Mouse (Mus musculus) midbrain, embryonic 14.5 days (tissue): ENCODE measurements at regions not wholly inside any gene's neighbourhood (a gene's known extent, or its start where the extent isn't known, plus 50 kb on each side); places are given as distances from the start of the nearest gene placed in this dataset.
A peak's percentile ranks its signal among the peaks of the same experiment; 100 is the strongest.

Source experiments
- ATAC-seq: fragments of 200-750 bp; cut with Nextera tagmentation; 2 replicates; pipeline ENCODE4 v1.8.0; 2017; ENCODE audit warnings: moderate number of reproducible peaks, moderate library complexity; ENCODE audit not compliant: low FRiP score, low TSS enrichment
- DNase-seq: peaks from one replicate; pipeline ENCODE4 v3.0.0-alpha.2; 2015
- H3K27ac ChIP-seq: fragments of 300-500 bp; sonication (generic); replicated peaks from 2 replicates; pipeline ENCODE4 v1.5.1; 2014; ENCODE audit warnings: mild to moderate bottlenecking, low read depth, low read length, moderate library complexity
- H3K27me3 ChIP-seq: fragments of 300-500 bp; sonication (generic); 2 replicates; pipeline ENCODE4 v1.6.1; 2014; ENCODE audit warnings: low read length, control low read depth, mixed read lengths; ENCODE audit not compliant: control insufficient read depth, insufficient read depth
- H3K36me3 ChIP-seq: fragments of 300-500 bp; sonication (generic); 2 replicates; pipeline ENCODE4 v1.6.1; 2014; ENCODE audit warnings: low read length, control low read depth; ENCODE audit not compliant: control insufficient read depth, insufficient read depth
- H3K4me1 ChIP-seq: fragments of 300-500 bp; sonication (generic); 2 replicates; pipeline ENCODE4 v1.6.1; 2014; ENCODE audit warnings: mild to moderate bottlenecking, antibody characterized with exemption, low read length, control low read depth; ENCODE audit not compliant: control insufficient read depth, insufficient read depth
- H3K4me2 ChIP-seq: fragments of 300-500 bp; sonication (generic); 2 replicates; pipeline ENCODE4 v1.6.1; 2014; ENCODE audit warnings: mild to moderate bottlenecking, low read length, moderate library complexity
- H3K4me3 ChIP-seq: fragments of 300-500 bp; sonication (generic); replicated peaks from 2 replicates; pipeline ENCODE4 v1.5.1; 2014; ENCODE audit warnings: low read depth, low read length
- H3K9ac ChIP-seq: fragments of 300-500 bp; sonication (generic); replicated peaks from 2 replicates; pipeline ENCODE4 v1.6.1; 2014; ENCODE audit warnings: mild to moderate bottlenecking, low read length, moderate library complexity
- H3K9me3 ChIP-seq: fragments of 300-500 bp; sonication (generic); 2 replicates; pipeline ENCODE4 v1.6.1; 2016; ENCODE audit warnings: low read length, control low read depth, mixed read lengths; ENCODE audit not compliant: control insufficient read depth
- WGBS: fragments of 180-500 bp; shearing (Covaris S2); extraction: QIAGEN DNeasy Blood & Tissue Kit; methylation state at CpG from one replicate; pipeline ENCODE4 v1.1.7; 2014; 5-methylcytosine and 5-hydroxymethylcytosine counted together

DNA sequence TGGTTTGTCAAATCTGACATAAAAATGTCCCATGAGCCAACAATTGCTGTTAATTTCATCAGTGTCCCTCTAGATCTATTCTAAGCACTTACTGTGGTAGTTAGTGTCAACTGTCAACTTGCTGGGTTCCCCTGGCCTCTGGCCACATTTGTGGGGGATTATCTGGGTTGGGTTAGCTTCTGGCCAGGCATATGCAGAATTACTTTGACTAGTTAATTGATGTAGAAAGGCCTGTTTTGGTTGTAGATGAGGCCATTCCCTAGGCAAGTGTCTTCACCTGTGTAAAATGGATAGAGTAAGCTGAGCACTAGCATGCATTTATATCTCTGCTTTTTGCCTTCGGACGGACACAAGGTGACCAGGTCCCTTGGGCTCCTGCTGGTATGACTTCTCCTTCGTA is 283.9 kb downstream of the 1810013L24Rik start:
- H3K9ac ChIP-seq, result no peak overlapping the region
- DNase-seq (no peak), ATAC-seq (no peak)
- H3K36me3 ChIP-seq, result no peaks in the 10 kb centered on the region
- H3K4me2 ChIP-seq, result no peak overlapping the region
- H3K27ac ChIP-seq, result no peak overlapping the region
- H3K4me1 ChIP-seq, result no peaks in the 10 kb centered on the region
- H3K9me3 ChIP-seq, result no peaks in the 10 kb centered on the region
- 95% methylated on average over 3 of the region's 3 CpGs for WGBS
- no peak overlapping the region for H3K4me3 ChIP-seq
- H3K27me3 ChIP-seq, result no peaks in the 10 kb centered on the region

DNA sequence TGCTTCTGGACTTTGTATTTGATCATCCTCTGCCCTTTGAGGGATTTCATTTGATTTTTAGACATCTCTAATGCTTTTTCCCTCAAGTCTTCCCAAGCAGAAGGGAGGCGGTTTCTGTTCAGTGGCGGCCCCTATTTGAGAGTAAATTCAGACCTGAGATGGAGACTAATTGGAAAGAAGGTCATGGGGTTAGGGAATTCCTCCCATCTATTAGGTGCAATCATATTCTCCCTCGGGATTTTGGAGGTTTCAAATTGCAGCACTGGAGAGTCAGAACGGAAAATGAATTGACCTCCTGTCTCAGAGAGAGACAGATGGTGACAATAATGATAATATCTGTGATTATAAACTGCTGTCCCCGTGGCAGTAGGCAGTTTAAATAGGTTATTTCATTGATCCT is 285.6 kb downstream of the 1810013L24Rik start:
- Histone ChIP-seq H3K27me3 (no peaks in the 10 kb centered on the region), H3K9me3 (no peaks in the 10 kb centered on the region), H3K9ac (no peak overlapping the region), H3K4me3 (no peak overlapping the region), H3K27ac (no peak overlapping the region), H3K4me1 (no peaks in the 10 kb centered on the region), H3K36me3 (no peaks in the 10 kb centered on the region), H3K4me2 (no peak overlapping the region)
- ATAC-seq, result no peak
- 50% methylated on average over 5 of the region's 5 CpGs for WGBS
- peak; percentile 41 for DNase-seq

DNA sequence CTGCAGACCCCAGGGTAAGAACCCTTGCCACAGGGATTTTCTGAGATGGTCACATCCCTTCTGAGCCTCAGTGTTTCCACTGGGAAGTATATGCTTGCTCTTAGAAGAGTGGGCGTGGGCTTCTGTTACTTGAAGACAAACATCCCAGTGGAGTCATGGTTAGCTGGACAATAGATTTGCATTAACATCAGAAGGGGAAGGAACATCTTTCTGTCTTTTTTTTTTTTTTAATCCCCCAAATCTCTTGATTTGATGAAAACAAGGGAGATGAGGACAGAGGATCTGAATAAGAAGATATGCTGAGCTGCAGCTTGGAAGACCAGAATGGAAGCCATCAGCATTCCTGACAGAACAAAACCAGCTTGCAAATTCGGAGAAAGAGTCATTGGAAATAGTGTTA is 291.7 kb downstream of the 1810013L24Rik start:
- 86% methylated on average over 2 of the region's 2 CpGs for WGBS
- DNase-seq, result no peak
- ATAC-seq, result no peak
- Histone ChIP-seq H3K4me2 (no peak overlapping the region), H3K27me3 (no peaks in the 10 kb centered on the region), H3K27ac (no peak overlapping the region), H3K9ac (no peak overlapping the region), H3K9me3 (no peaks in the 10 kb centered on the region), H3K4me3 (no peak overlapping the region), H3K36me3 (no peaks in the 10 kb centered on the region), H3K4me1 (no peaks in the 10 kb centered on the region)

DNA sequence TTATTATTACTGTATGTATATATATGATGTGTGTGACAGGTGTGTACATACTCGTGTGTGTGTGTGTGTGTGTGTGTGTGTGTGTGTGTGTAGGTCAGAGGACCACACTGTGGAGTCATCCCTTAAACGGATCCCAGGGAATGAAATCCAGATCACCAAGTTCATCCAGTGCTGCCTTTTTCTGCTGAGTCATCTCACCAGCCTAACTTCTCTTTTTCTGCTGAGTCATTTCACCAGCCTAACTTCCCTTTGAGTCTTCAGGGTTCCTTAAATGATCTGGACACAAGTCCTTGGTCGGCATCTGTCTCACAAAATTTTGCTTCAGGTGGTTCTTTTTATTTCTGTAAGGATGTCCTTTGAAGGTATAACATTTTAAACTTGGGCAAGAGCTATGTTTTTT is 302.2 kb downstream of the 1810013L24Rik start:
- H3K36me3 ChIP-seq, result no peaks in the 10 kb centered on the region
- no peaks in the 10 kb centered on the region for H3K27me3 ChIP-seq
- no peak overlapping the region for H3K9ac ChIP-seq
- WGBS, result 87% methylated on average over 3 of the region's 3 CpGs
- no peak for DNase-seq
- H3K4me3 ChIP-seq, result no peak overlapping the region
- H3K4me1 ChIP-seq, result no peaks in the 10 kb centered on the region
- no peaks in the 10 kb centered on the region for H3K9me3 ChIP-seq
- no peak overlapping the region for H3K27ac ChIP-seq
- no peak overlapping the region for H3K4me2 ChIP-seq
- no peak for ATAC-seq

DNA sequence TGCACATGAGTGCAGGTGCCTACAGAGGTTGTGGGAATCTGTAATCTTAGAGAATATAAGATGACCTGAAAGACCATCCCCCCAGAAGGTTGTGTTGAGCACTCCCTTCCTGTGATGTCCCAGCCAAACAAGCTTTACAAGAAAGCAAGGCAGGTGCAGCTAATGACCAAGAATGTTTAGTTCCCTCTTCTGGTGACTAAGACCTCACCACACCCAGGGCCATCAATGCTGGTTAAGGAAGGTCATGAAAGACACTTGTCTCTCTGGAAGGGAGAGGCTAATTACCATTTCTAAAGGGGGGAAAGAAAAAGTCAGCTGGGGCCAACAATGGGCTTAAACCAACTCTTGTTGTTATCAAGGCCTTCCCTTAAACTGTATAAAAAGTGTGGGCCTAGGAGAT is 302.9 kb downstream of the 1810013L24Rik start:
- no peaks in the 10 kb centered on the region for H3K36me3 ChIP-seq
- no peaks in the 10 kb centered on the region for H3K4me1 ChIP-seq
- DNase-seq (no peak), ATAC-seq (no peak)
- H3K4me2 ChIP-seq, result no peak overlapping the region
- H3K27me3 ChIP-seq, result no peaks in the 10 kb centered on the region
- H3K9ac ChIP-seq, result no peak overlapping the region
- no peaks in the 10 kb centered on the region for H3K9me3 ChIP-seq
- no peak overlapping the region for H3K4me3 ChIP-seq
- H3K27ac ChIP-seq, result no peak overlapping the region

DNA sequence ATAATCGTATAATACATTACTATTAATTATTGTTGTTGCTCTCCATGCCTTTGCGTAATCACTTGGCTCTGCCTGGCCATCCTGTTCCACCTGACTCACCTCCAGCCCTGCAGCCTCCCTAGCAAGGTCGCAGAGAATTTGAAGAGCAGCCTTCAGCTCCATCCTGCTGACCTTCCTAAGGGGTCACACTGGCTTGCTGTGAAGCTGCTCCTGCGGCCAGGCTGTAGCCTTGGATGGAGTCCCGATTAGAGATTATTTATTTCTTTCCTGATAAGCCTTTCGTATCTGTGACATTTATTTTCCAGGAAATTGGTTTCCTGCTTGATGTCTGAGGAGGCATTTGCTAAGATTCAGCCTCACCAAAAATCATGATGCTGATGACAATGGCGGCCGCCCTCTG is 305.5 kb downstream of the 1810013L24Rik start:
- Histone ChIP-seq H3K4me3 (no peak overlapping the region), H3K9ac (no peak overlapping the region), H3K9me3 (no peaks in the 10 kb centered on the region), H3K36me3 (no peaks in the 10 kb centered on the region), H3K27ac (no peak overlapping the region), H3K4me1 (no peaks in the 10 kb centered on the region), H3K4me2 (no peak overlapping the region), H3K27me3 (no peaks in the 10 kb centered on the region)
- 85% methylated on average over 8 of the region's 8 CpGs for WGBS
- DNase-seq (no peak), ATAC-seq (no peak)

DNA sequence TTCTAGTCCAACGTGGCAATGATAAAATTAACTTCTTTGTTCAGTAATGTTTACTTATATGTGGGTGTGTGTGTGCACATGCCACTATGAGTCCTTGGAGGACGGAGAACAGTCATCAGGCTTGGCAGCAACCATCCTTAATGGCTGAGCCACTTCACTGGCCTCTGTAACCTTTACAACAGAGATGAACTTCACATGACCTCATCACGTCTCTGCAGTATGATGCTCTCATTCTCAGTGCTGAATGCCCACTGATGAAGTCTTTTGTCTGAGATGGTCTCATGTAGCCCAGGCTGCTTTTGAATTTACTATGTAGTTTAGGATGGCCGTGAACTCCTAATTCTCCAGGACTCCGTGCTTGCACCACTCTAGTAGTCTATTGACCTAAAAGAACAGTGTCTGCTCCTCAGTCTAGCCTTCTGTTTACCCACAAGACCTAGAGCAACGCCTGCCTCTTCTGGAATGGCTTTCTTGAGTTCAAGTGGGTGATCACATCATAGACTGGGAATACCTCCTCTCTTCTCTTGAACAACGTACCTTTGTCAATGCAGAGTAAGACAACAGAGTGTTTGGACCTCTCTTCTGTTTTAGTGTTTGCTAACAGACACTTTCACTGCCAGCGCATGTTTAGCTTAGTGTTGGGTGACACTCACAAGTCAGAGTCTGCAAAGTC is 308.8 kb downstream of the 1810013L24Rik start:
- Histone ChIP-seq H3K27ac (no peak overlapping the region), H3K4me3 (no peak overlapping the region), H3K27me3 (no peaks in the 10 kb centered on the region), H3K4me2 (no peak overlapping the region), H3K9me3 (no peaks in the 10 kb centered on the region), H3K9ac (no peak overlapping the region), H3K36me3 (no peaks in the 10 kb centered on the region), H3K4me1 (no peaks in the 10 kb centered on the region)
- DNase-seq (no peak), ATAC-seq (no peak)
- WGBS, result 82% methylated on average over 8 of the region's 8 CpGs

DNA sequence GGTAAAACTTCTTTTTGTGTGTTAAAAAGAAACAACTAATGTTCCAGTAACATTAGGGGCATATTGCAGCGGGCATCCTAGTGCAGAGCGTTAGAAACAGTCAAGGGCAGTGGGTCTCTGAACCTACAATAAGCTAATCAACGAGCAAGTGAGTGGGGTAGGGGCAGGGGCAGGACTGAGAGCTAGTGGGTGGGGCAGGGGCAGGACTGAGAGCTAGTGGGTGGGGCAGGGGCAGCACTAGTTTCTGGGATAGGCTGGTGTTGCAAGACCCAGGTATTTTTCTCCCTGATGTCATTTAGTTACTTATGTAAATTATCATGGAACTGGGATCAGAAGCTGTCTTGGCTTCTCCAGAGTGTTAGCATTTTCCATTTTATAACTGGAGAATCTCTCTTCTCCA is 309.5 kb downstream of the 1810013L24Rik start:
- H3K9ac ChIP-seq, result no peak overlapping the region
- H3K36me3 ChIP-seq, result no peaks in the 10 kb centered on the region
- H3K9me3 ChIP-seq, result no peaks in the 10 kb centered on the region
- no peak overlapping the region for H3K4me3 ChIP-seq
- no peak for DNase-seq
- ATAC-seq, result no peak
- H3K27ac ChIP-seq, result no peak overlapping the region
- 77% methylated on average over 3 of the region's 3 CpGs for WGBS
- H3K27me3 ChIP-seq, result no peaks in the 10 kb centered on the region
- no peak overlapping the region for H3K4me2 ChIP-seq
- no peaks in the 10 kb centered on the region for H3K4me1 ChIP-seq

DNA sequence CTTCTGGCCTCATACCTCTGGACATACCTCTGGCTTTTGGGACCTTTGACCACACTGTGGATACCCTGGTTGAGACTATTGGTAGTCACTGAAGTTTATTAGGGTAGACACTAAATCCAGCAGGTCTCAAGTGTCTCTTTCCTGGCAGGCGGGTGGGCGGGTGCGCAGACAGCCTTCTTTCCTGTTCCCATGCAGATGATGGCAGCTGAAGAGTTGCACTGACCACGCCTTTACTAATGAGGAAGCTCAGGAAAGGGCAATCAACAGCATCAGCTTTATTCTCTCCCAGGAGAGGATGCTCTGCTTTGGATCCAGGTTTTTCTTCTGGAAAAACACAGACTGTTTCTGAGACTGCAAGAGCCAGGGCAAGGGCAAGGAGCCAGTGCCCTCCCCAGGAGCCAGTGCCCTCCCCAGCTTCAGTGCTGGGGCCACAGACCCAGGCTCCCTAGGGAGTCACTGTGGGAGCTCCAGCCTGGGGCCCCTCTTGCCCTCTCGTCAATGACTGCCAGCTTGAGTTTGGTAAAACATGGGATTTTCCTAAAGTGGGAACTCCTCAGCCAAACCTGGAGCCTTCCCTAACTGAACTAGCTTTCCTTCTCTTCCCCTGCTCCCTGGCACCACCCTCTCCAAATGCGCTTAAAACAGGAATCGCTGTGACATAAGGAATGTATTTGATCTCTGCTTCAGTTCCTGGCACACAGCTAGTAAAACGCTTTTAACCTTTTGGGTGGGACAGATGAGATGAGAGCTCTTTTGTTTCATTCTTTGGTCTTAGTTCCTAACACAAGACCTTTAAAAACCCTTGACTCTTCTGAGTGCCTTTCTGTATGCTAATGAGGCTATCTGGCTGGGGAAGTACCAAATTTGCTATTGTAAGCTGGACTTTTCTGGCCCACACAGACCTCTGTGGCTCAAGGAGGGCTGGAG is 319.6 kb downstream of the 1810013L24Rik start:
- Histone ChIP-seq H3K9ac (no peak overlapping the region), H3K27me3 (no peaks in the 10 kb centered on the region), H3K36me3 (no peaks in the 10 kb centered on the region), H3K4me3 (no peak overlapping the region), H3K9me3 (no peaks in the 10 kb centered on the region), H3K27ac (no peak overlapping the region), H3K4me2 (no peak overlapping the region), H3K4me1 (no peaks in the 10 kb centered on the region)
- no peak for ATAC-seq
- WGBS, result 56% methylated on average over 8 of the region's 8 CpGs
- DNase-seq, result no peak
